Mouse (Mus musculus) midbrain, postnatal 0 days (tissue): Measurements from ENCODE around the gene Gm21969. TPM values are rescaled to one million over a fixed set of nuclear protein-coding genes. Genes with fewer than 3 reads are reported as not detected.

Source experiments
- ATAC-seq: fragments of 200-750 bp; cut with Nextera tagmentation; 2 replicates; pipeline ENCODE4 v1.8.0; 2017; ENCODE audit warnings: moderate number of reproducible peaks, mild to moderate bottlenecking, moderate TSS enrichment, moderate library complexity; ENCODE audit not compliant: low FRiP score
- DNase-seq: peaks from one replicate; pipeline ENCODE4 v3.0.0-alpha.2; 2015; ENCODE audit warnings: low spot score
- H3K27ac ChIP-seq: fragments of 300-500 bp; sonication (generic); 2 replicates; pipeline ENCODE4 v1.5.1; 2014; ENCODE audit warnings: low read depth, mild to moderate bottlenecking, low read length, mixed read lengths
- H3K27me3 ChIP-seq: fragments of 300-500 bp; sonication (generic); 2 replicates; pipeline ENCODE4 v1.6.1; 2014; ENCODE audit warnings: low read length, control low read depth, mixed read lengths; ENCODE audit not compliant: insufficient read depth
- H3K36me3 ChIP-seq: fragments of 300-500 bp; sonication (generic); 2 replicates; pipeline ENCODE4 v1.6.1; 2014; ENCODE audit warnings: low read length, control low read depth, mixed read lengths; ENCODE audit not compliant: insufficient read depth
- H3K4me1 ChIP-seq: fragments of 300-500 bp; sonication (generic); 2 replicates; pipeline ENCODE4 v1.6.1; 2014; ENCODE audit warnings: mild to moderate bottlenecking, control low read depth, antibody characterized with exemption, low read length, mixed read lengths; ENCODE audit not compliant: insufficient read depth
- H3K4me2 ChIP-seq: fragments of 300-500 bp; sonication (generic); 2 replicates; pipeline ENCODE4 v1.6.1; 2014; ENCODE audit warnings: low read depth, mild to moderate bottlenecking, low read length, mixed read lengths; ENCODE audit not compliant: poor library complexity, severe bottlenecking
- H3K4me3 ChIP-seq: fragments of 300-500 bp; sonication (generic); 2 replicates; pipeline ENCODE4 v1.5.1; 2014; ENCODE audit warnings: low read depth, mild to moderate bottlenecking, low read length, moderate library complexity
- H3K9ac ChIP-seq: fragments of 300-500 bp; sonication (generic); replicated peaks from 2 replicates; pipeline ENCODE4 v1.6.1; 2014; ENCODE audit warnings: mild to moderate bottlenecking, low read length, moderate library complexity, mixed read lengths; ENCODE audit not compliant: poor library complexity, severe bottlenecking
- H3K9me3 ChIP-seq: fragments of 300-500 bp; sonication (generic); 2 replicates; pipeline ENCODE4 v1.6.1; 2016; ENCODE audit warnings: low read length, control low read depth
- CTCF ChIP-seq: IDR thresholded peaks from 2 replicates; pipeline ENCODE4 v1.5.1; 2016; ENCODE audit warnings: antibody characterized with exemption, mild to moderate bottlenecking
- WGBS: fragments of 180-500 bp; shearing (Covaris S2); extraction: QIAGEN DNeasy Blood & Tissue Kit; methylation state at CpG from one replicate; pipeline ENCODE4 v1.1.7; 2014; 5-methylcytosine and 5-hydroxymethylcytosine counted together
- polyA plus RNA-seq: library from polyadenylated mRNA; unstranded; fragments of >200 nt; fragmentation: Nextera tagmentation; extraction: Ambion mirVana; gene quantifications from 2 replicates; pipeline ENCODE4 v1.2.1, GENCODE M21; 2015
- total RNA-seq: library from RNA; depleted of rRNA; stranded (reverse); fragments of >200 nt; gene quantifications from 2 replicates; pipeline ENCODE4 v1.2.3, GENCODE M21; 2014

Gene Gm21969
- total and polyA plus RNA-seq, 2 experiments from 2014 or later = not detected

DNA sequence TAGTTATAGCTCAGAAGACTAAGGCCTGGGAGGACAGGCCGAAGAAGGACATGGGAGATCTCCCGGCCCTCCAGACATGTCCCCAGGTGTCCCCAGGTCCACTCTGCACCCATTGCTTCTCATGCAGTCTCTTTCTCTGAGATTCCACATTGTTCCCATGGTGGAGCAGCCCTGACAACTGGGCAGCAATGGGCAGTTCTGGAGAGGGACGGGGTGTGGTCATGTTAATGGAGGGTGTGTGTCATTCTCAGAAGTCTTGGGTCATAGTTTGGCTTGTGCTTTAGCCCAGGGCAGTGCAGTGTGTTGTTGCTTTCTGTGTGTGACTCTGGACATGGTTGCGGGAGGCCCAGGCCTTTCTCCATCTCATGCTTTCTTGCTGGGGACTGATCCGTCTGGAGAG, 3.7 kb downstream of the Gm21969 start:
- WGBS = 94% methylated on average over 5 of the region's 5 CpGs
- Histone ChIP-seq H3K9ac (no peak overlapping the region), H3K27me3 (no peaks in the 10 kb centered on the region), H3K4me2 (no peak overlapping the region), H3K4me3 (no peak overlapping the region), H3K36me3 (peaks cover 30% of the 10 kb centered on the region), H3K27ac (no peak overlapping the region), H3K4me1 (no peaks in the 10 kb centered on the region), H3K9me3 (no peaks in the 10 kb centered on the region)
- no peak for ATAC-seq
- DNase-seq = no peak
- no peak for TF ChIP-seq CTCF

- H3K4me1 ChIP-seq = no peaks in the 10 kb centered on the region
- H3K27me3 ChIP-seq = no peaks in the 10 kb centered on the region
- 68% methylated on average over 4 of the region's 4 CpGs for WGBS
- no peak overlapping the region for H3K4me3 ChIP-seq
- no peak for ATAC-seq
- no peak for DNase-seq
- no peak overlapping the region for H3K9ac ChIP-seq
- no peaks in the 10 kb centered on the region for H3K9me3 ChIP-seq
- H3K4me2 ChIP-seq = no peak overlapping the region
- no peak for TF ChIP-seq CTCF
- H3K36me3 ChIP-seq = peaks cover 38% of the 10 kb centered on the region
- no peak overlapping the region for H3K27ac ChIP-seq
These were observed 6.0 kb downstream of the Gm21969 start for GRCm38 (mm10) chr4:139608975-139609374.

GRCm38 (mm10) chr4:139610954-139611353, 8.0 kb downstream of the Gm21969 start:
- Histone ChIP-seq H3K9ac (no peak overlapping the region), H3K9me3 (no peaks in the 10 kb centered on the region), H3K27me3 (no peaks in the 10 kb centered on the region), H3K36me3 (peaks cover 38% of the 10 kb centered on the region), H3K4me3 (no peak overlapping the region), H3K27ac (no peak overlapping the region), H3K4me2 (no peak overlapping the region), H3K4me1 (no peaks in the 10 kb centered on the region)
- ATAC-seq (no peak), DNase-seq (no peak)
- no peak for TF ChIP-seq CTCF
- WGBS = 20% methylated on average over 6 of the region's 6 CpGs

GRCm38 (mm10) chr4:139611542-139611953, 8.6 kb downstream of the Gm21969 start:
- no peak overlapping the region for H3K4me3 ChIP-seq
- H3K27me3 ChIP-seq = no peaks in the 10 kb centered on the region
- no peak overlapping the region for H3K4me2 ChIP-seq
- 6% methylated on average over 10 of the region's 10 CpGs for WGBS
- no peaks in the 10 kb centered on the region for H3K9me3 ChIP-seq
- no peaks in the 10 kb centered on the region for H3K4me1 ChIP-seq
- H3K9ac ChIP-seq = no peak overlapping the region
- peak; percentile 98 for TF ChIP-seq CTCF
- H3K27ac ChIP-seq = no peak overlapping the region
- H3K36me3 ChIP-seq = peaks cover 39% of the 10 kb centered on the region
- ATAC-seq (peak; percentile 76), DNase-seq (peak; percentile 92)

- ATAC-seq (no peak), DNase-seq (no peak)
- Histone ChIP-seq H3K4me3 (no peak overlapping the region), H3K27me3 (no peaks in the 10 kb centered on the region), H3K27ac (0 out of 2 replicates have a peak overlapping the region, but pooled peaks have one; percentile 18), H3K9me3 (no peaks in the 10 kb centered on the region), H3K9ac (no peak overlapping the region), H3K4me1 (no peaks in the 10 kb centered on the region), H3K36me3 (peaks cover 28% of the 10 kb centered on the region), H3K4me2 (no peak overlapping the region)
- peak; percentile 33; the same call in 1 of the 2 replicates for TF ChIP-seq CTCF
- 78% methylated on average over 21 of the region's 21 CpGs for WGBS
These were observed 11.7 kb downstream of the Gm21969 start for GRCm38 (mm10) chr4:139614524-139615260.

GRCm38 (mm10) chr4:139616276-139617000, 13.5 kb downstream of the Gm21969 start:
- Histone ChIP-seq H3K36me3 (peaks cover 24% of the 10 kb centered on the region), H3K9ac (no peak overlapping the region), H3K27ac (no peak overlapping the region), H3K4me3 (peak overlapping the region; percentile 5; the same call in 1 of the 2 replicates), H3K9me3 (no peaks in the 10 kb centered on the region), H3K27me3 (no peaks in the 10 kb centered on the region), H3K4me1 (no peaks in the 10 kb centered on the region), H3K4me2 (peak overlapping the region; percentile 29)
- 12% methylated on average over 24 of the region's 24 CpGs for WGBS
- DNase-seq = no peak
- ATAC-seq = no peak
- TF ChIP-seq CTCF = no peak
